Mouse (Mus musculus) midbrain, embryonic 14.5 days (tissue): ENCODE results near the gene Arsk. TPM values are rescaled to one million over a fixed set of nuclear protein-coding genes. Genes with fewer than 3 reads are reported as not detected.

Experiments used
- ATAC-seq: fragments of 200-750 bp; cut with Nextera tagmentation; 2 replicates; pipeline ENCODE4 v1.8.0; 2017; ENCODE audit warnings: moderate number of reproducible peaks, moderate library complexity; ENCODE audit not compliant: low FRiP score, low TSS enrichment
- DNase-seq: peaks from one replicate; pipeline ENCODE4 v3.0.0-alpha.2; 2015
- H3K27ac ChIP-seq: fragments of 300-500 bp; sonication (generic); replicated peaks from 2 replicates; pipeline ENCODE4 v1.5.1; 2014; ENCODE audit warnings: mild to moderate bottlenecking, low read depth, low read length, moderate library complexity
- H3K27me3 ChIP-seq: fragments of 300-500 bp; sonication (generic); 2 replicates; pipeline ENCODE4 v1.6.1; 2014; ENCODE audit warnings: low read length, control low read depth, mixed read lengths; ENCODE audit not compliant: control insufficient read depth, insufficient read depth
- H3K36me3 ChIP-seq: fragments of 300-500 bp; sonication (generic); 2 replicates; pipeline ENCODE4 v1.6.1; 2014; ENCODE audit warnings: low read length, control low read depth; ENCODE audit not compliant: control insufficient read depth, insufficient read depth
- H3K4me1 ChIP-seq: fragments of 300-500 bp; sonication (generic); 2 replicates; pipeline ENCODE4 v1.6.1; 2014; ENCODE audit warnings: mild to moderate bottlenecking, antibody characterized with exemption, low read length, control low read depth; ENCODE audit not compliant: control insufficient read depth, insufficient read depth
- H3K4me2 ChIP-seq: fragments of 300-500 bp; sonication (generic); 2 replicates; pipeline ENCODE4 v1.6.1; 2014; ENCODE audit warnings: mild to moderate bottlenecking, low read length, moderate library complexity
- H3K4me3 ChIP-seq: fragments of 300-500 bp; sonication (generic); replicated peaks from 2 replicates; pipeline ENCODE4 v1.5.1; 2014; ENCODE audit warnings: low read depth, low read length
- H3K9ac ChIP-seq: fragments of 300-500 bp; sonication (generic); replicated peaks from 2 replicates; pipeline ENCODE4 v1.6.1; 2014; ENCODE audit warnings: mild to moderate bottlenecking, low read length, moderate library complexity
- H3K9me3 ChIP-seq: fragments of 300-500 bp; sonication (generic); 2 replicates; pipeline ENCODE4 v1.6.1; 2016; ENCODE audit warnings: low read length, control low read depth, mixed read lengths; ENCODE audit not compliant: control insufficient read depth
- WGBS: fragments of 180-500 bp; shearing (Covaris S2); extraction: QIAGEN DNeasy Blood & Tissue Kit; methylation state at CpG from one replicate; pipeline ENCODE4 v1.1.7; 2014; 5-methylcytosine and 5-hydroxymethylcytosine counted together
- polyA plus RNA-seq: library from polyadenylated mRNA; unstranded; fragments of >200 nt; fragmentation: Nextera tagmentation; extraction: Ambion mirVana; gene quantifications from 2 replicates; pipeline ENCODE4 v1.2.1, GENCODE M21; 2014

Gene Arsk
- polyA plus RNA-seq, 1 experiment from 2014 or later: 4.8 TPM

DNA sequence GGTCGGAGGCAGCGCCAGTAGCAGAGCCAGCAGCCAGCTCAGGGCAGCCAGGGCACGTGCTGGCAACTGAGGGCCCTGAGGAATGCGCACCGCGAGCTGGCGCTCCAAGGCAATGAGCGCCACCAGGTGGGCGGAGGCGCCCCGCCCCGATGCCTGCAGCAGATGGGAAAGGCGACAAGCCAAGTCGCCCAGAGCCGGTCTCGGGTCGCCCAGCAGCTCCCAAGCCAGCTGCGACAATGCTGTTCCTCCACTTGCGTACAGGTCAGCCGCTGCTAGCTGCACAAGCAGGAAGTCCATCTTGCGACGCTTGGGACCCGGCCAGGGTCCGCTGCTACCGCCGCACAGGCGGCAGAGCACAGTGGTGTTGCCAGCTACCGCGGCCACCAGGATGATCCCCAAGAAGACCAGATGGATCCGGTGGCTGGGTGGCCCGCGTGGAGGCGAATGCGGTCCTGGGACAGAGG, 42.2 kb downstream of the Arsk start:
- Histone ChIP-seq H3K27ac (no peak overlapping the region), H3K4me1 (peaks cover 10% of the 10 kb centered on the region; the same call in 1 of the 2 replicates), H3K9ac (peak overlapping the region; percentile 60), H3K27me3 (peaks cover 37% of the 10 kb centered on the region), H3K4me3 (peak overlapping the region; percentile 57), H3K9me3 (no peaks in the 10 kb centered on the region), H3K36me3 (no peaks in the 10 kb centered on the region), H3K4me2 (peak overlapping the region; percentile 100)
- peak; percentile 87 for DNase-seq
- peak; percentile 92 for ATAC-seq
- under 1% methylated on average over 34 of the region's 34 CpGs for WGBS

DNA sequence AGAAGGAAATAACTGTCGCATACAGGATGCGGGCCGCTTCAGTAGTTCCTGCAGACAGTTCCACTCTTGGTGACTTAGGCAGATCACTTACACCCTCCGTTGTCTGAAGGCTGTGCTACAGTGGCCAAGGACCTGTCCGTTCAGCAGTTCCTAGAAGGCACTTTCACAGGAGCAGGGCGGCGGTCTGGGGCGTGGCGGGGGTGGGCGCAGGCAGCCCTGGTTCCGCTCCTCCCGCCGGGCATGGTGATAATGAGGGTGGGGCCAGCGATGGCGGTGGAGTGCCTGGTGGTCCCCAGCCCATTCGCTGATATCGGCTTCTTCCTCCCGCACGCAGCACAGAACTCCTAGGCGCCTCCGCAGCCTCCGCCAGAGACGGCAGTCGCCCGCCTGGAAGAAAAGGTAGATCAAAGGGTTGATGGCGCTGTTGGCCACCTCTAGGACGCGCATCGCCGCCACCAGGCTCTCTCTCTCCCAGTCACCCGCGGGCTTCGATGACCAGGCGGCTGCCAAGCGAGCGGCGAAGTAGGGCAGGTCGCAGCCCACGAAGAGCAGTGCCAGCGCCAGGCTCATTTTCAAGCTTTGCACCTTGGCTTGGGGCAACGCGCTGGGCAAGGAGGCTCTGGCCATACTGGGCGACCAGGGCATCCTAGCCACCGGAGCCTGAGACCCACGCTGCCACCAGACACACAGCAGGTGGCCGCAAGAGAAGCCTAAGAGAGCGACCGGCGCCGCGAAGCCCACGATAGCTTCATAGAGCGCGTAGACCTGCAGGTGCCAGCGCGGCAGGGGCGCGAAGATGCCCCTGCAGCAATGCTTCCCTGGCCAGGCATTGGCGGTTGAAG, 42.8 kb downstream of the Arsk start:
- Histone ChIP-seq H3K9ac (peak overlapping the region; percentile 60), H3K4me3 (peak overlapping the region; percentile 57), H3K4me2 (peak overlapping the region; percentile 100), H3K4me1 (peaks cover 10% of the 10 kb centered on the region; the same call in 1 of the 2 replicates), H3K27me3 (peaks cover 37% of the 10 kb centered on the region), H3K27ac (0 out of 2 replicates have a peak overlapping the region, but pooled peaks have one; percentile 20), H3K9me3 (no peaks in the 10 kb centered on the region), H3K36me3 (no peaks in the 10 kb centered on the region)
- ATAC-seq: peak; percentile 74
- DNase-seq: peak; percentile 72
- 1% methylated on average over 59 of the region's 59 CpGs for WGBS

- ATAC-seq: no peak
- no peaks in the 10 kb centered on the region for H3K4me1 ChIP-seq
- 0 out of 2 replicates have a peak, but pooled peaks cover 5% of the 10 kb centered on the region for H3K9me3 ChIP-seq
- H3K36me3 ChIP-seq: no peaks in the 10 kb centered on the region
- no peak overlapping the region for H3K4me3 ChIP-seq
- H3K27me3 ChIP-seq: no peaks in the 10 kb centered on the region
- no peak for DNase-seq
- no peak overlapping the region for H3K27ac ChIP-seq
- no peak overlapping the region for H3K4me2 ChIP-seq
- no peak overlapping the region for H3K9ac ChIP-seq
Measured at GRCm38 (mm10) chr13:76044971-76045370, 53.5 kb downstream of the Arsk start.

DNA sequence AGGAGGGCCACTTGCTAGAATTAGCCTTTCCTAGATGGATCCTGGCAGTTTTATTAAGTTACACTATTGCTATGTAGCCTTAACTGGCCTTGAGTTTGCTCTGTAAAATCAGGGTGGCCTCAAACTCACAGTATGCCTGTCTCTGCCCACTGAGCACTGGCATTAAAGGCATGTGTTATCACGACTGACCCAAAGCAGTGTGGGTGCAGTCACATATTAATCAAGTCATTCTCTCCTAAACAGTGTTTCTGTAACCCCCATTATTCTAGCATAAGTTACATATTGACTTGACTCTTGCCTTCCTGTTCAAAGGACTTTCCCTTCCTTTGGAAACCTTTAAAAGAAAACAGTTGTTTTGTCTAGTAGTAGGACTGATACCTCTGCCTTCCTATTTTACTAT, 56.0 kb downstream of the Arsk start:
- Histone ChIP-seq H3K36me3 (no peaks in the 10 kb centered on the region), H3K9ac (no peak overlapping the region), H3K27ac (no peak overlapping the region), H3K4me1 (no peaks in the 10 kb centered on the region), H3K4me2 (no peak overlapping the region), H3K9me3 (0 out of 2 replicates have a peak, but pooled peaks cover 4% of the 10 kb centered on the region), H3K27me3 (no peaks in the 10 kb centered on the region), H3K4me3 (no peak overlapping the region)
- DNase-seq (no peak), ATAC-seq (no peak)
- WGBS: 54% methylated on average over 1 of the region's 1 CpGs

DNA sequence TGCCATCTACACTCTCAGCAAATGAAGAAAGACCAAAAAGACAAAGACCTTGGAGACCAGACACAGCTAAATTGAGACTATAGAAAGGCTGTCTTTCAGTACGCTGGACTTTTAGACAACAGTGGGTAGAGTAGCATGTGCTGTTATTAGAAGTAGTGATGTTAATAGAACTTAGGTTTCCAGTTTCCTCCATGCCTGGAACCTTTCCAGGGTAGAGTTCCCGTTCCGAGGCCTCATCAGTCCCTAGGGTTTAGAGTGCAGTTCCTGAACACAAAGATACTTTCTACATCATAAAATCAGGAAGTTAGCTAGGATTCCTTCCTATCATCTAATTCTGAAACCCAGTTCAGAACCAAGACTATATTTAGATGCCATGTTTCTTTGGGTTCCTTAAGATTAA, 73.9 kb downstream of the Arsk start:
- ATAC-seq (no peak), DNase-seq (no peak)
- 90% methylated on average over 3 of the region's 3 CpGs for whole genome bisulfite sequencing
- Histone ChIP-seq H3K9ac (no peak overlapping the region), H3K9me3 (no peaks in the 10 kb centered on the region), H3K4me1 (no peaks in the 10 kb centered on the region), H3K4me3 (no peak overlapping the region), H3K4me2 (no peak overlapping the region), H3K27me3 (no peaks in the 10 kb centered on the region), H3K36me3 (no peaks in the 10 kb centered on the region), H3K27ac (no peak overlapping the region)

- 93% methylated on average over 2 of the region's 2 CpGs for WGBS
- no peak overlapping the region for H3K4me3 ChIP-seq
- H3K9me3 ChIP-seq: no peaks in the 10 kb centered on the region
- no peak overlapping the region for H3K4me2 ChIP-seq
- no peak overlapping the region for H3K9ac ChIP-seq
- no peaks in the 10 kb centered on the region for H3K36me3 ChIP-seq
- ATAC-seq (no peak), DNase-seq (peak; percentile 54)
- no peak overlapping the region for H3K27ac ChIP-seq
- no peaks in the 10 kb centered on the region for H3K27me3 ChIP-seq
- H3K4me1 ChIP-seq: peaks cover 7% of the 10 kb centered on the region; the same call in 1 of the 2 replicates
Measured at GRCm38 (mm10) chr13:76021782-76022181, 76.7 kb downstream of the Arsk start.

DNA sequence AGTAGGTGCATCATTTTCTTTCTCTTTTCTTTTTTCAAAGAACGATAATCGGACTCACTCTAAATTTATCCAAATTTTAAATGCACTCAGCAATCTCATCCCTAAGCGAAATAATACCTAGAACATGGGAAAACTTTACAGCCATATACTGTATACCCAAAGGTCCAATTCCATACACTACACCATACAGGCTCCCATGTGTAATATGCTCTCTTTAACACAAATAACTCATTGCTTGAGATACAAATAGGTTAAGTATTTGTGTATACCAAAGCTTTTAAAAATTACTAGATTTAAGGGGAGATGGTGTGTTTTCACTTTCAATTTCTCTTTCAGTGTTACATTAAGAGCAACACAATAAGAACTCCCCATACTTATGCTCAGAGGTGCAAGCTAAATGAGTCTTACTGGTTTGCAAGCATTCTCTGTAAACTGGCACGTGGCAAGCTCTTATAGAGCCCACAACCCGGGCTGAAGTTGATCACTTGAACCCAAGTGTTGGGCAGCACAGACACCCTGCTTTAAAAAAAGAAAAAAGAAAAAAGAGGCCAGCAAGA, 79.5 kb downstream of the Arsk start:
- H3K27ac ChIP-seq: peak overlapping the region; percentile 95; the same call in 1 of the 2 replicates
- H3K4me1 ChIP-seq: peaks cover 7% of the 10 kb centered on the region; the same call in 1 of the 2 replicates
- peak overlapping the region; percentile 78 for H3K4me3 ChIP-seq
- peak; percentile 2 for DNase-seq
- 45% methylated on average over 5 of the region's 5 CpGs for WGBS
- H3K9ac ChIP-seq: no peak overlapping the region; the same call in 1 of the 2 replicates
- ATAC-seq: peak; percentile 53
- H3K9me3 ChIP-seq: no peaks in the 10 kb centered on the region
- H3K27me3 ChIP-seq: no peaks in the 10 kb centered on the region
- no peaks in the 10 kb centered on the region for H3K36me3 ChIP-seq
- peak overlapping the region; percentile 77 for H3K4me2 ChIP-seq

- Histone ChIP-seq H3K9ac (peak within 1 kb of the TSS; percentile 93), H3K4me1 (peaks cover 7% of the 10 kb centered on the region; the same call in 1 of the 2 replicates), H3K36me3 (no peaks in the 10 kb centered on the region), H3K27me3 (no peaks in the 10 kb centered on the region), H3K4me3 (peak within 1 kb of the TSS; percentile 78), H3K27ac (peak within 1 kb of the TSS; percentile 95), H3K9me3 (no peaks in the 10 kb centered on the region), H3K4me2 (peak within 1 kb of the TSS; percentile 77)
- DNase-seq (peak; percentile 100), ATAC-seq (peak; percentile 100)
- under 1% methylated on average over 50 of the region's 50 CpGs for WGBS
Measured at GRCm38 (mm10) chr13:76017974-76018843, 80.3 kb downstream of the Arsk start, which contains the start of gene Rfesd. Gene Rfesd, minus strand, starts transcription at chr13:76018719.
